Mouse (Mus musculus): ENCODE data around the gene Tlr2.

The Tlr2 gene

GRCm38 (mm10) chr3:83828145-83828611 lies 13.4 kb downstream of the Tlr2 start:
- DNase-seq (ENCODE audit: low read depth, low spot score): no peak

GRCm38 (mm10) chr3:83827684-83828083 lies 13.9 kb downstream of the Tlr2 start:
- DNase-seq (ENCODE audit: low read depth, low spot score): no peak

GRCm38 (mm10) chr3:83823774-83824173 lies 17.8 kb downstream of the Tlr2 start:
- no peak for DNase-seq (ENCODE audit: low read depth, low spot score)

GRCm38 (mm10) chr3:83816372-83816925 lies 25.1 kb downstream of the Tlr2 start:
- DNase-seq (ENCODE audit: low read depth, low spot score): no peak

DNA sequence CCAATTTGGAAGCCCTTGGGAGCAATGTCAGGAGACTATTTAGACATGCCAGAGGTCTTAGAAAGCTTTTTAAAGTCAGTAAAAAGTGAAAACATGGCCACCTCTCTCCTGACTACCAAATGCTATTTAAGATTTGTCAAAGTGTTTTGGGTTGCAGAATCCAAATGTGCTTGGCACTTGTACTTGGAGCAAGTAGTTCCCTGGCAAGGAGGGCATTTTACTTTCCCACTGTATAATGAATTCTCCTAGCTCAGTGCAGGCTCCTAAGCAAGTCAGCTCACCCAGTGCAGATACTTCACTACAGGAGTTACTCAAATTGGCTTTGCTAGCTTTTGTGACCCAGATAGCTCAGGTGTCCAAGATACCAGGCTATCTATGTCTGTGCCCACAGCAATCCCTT lies 28.7 kb downstream of the Tlr2 start:
- no peak for DNase-seq (ENCODE audit: low read depth, low spot score)

DNA sequence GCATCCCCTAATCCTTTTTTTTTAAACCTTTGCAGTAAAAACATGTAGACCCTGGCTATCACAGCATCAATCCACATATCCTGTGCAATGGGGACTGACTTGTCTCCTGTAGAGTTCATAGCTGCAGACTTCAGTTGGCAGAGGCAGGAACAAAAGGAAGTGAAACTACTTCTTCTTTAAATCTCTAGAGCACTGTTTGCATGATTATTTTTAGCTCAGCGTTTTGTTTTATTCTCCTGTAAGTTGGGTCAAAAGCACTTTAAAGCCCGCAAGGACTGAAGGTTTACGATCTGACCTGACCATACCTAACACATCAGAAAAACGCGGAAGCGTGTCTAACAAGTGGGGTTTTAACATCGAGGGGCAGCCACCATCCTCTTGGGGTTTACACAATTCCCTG lies 29.6 kb downstream of the Tlr2 start:
- no peak for DNase-seq (ENCODE audit: low read depth, low spot score)

GRCm38 (mm10) chr3:83808483-83808882 lies 33.1 kb downstream of the Tlr2 start:
- DNase-seq (ENCODE audit: low read depth, low spot score): no peak

DNA sequence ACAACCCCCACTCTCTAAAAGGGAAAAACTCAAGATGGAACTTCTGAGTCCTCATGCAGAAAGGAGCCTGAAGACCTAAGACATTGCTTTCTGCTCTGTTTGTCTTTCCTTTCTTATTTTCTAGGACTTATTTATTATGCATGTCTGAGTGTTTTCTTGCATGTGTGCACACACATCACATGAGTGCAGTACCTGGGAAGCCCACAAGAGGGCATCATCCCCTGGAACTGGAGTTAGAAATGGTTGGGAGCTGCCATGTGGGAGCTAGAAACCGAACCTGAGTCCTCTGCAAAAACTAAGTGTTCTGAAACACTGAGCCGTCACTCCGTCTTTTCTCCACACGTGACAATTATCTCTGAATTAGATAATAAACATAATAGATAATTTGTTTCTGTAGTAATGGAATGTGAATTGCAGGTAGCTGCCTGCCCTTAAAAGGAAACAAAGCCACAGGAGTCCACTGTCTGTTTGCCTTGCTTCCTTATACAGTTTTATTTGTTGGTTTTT lies 39.9 kb downstream of the Tlr2 start:
- peak; percentile 13 for DNase-seq (ENCODE audit: low read depth, low spot score)

GRCm38 (mm10) chr3:83799486-83799885 lies 42.1 kb downstream of the Tlr2 start:
- no peak for DNase-seq (ENCODE audit: low read depth, low spot score)

GRCm38 (mm10) chr3:83797828-83798227 lies 43.7 kb downstream of the Tlr2 start:
- DNase-seq (ENCODE audit: low read depth, low spot score): no peak

DNA sequence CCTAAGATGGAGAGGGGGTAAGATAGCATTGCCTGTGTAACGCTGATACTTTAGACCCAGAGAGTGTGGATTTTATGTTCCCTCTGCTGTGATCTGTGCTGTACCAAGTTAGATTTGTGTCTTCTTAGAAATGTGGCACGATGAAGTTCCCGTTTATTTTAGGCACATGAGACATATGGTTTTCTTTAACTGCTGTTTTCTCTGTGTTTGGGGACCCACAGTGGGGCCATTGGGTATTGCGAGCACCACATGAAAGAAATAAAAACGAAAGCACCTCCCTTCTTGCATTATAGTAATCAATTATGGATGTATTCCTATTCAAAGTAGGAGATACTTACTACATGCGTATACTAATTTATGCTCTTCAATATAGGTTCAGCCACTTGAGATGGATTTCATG lies 44.5 kb downstream of the Tlr2 start:
- no peak for DNase-seq (ENCODE audit: low read depth, low spot score)

DNA sequence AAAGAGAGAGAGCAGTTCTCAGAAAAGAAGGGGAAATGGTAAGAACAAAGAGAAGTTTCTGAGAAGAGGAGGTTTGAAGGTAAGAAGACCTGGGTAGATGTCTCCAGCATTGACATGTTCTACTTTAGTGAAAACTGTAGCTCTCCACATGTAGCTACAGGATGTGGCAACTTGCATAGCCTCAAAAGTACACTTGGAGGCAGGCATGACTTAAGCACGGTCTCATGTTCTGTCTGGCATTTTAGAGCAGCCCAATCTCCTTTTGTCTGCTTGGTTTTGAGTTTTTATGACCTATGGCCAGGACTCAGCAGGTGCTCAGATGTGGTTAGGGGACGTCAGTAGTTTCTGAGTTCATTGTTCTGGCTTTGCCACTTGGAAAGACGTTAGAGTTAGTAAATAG lies 50.1 kb downstream of the Tlr2 start:
- no peak for DNase-seq (ENCODE audit: low read depth, low spot score)

GRCm38 (mm10) chr3:83789651-83790451 lies 51.7 kb downstream of the Tlr2 start:
- no peak for DNase-seq (ENCODE audit: low read depth, low spot score)

GRCm38 (mm10) chr3:83787776-83788305 lies 53.7 kb downstream of the Tlr2 start:
- DNase-seq (ENCODE audit: low read depth, low spot score): no peak

DNA sequence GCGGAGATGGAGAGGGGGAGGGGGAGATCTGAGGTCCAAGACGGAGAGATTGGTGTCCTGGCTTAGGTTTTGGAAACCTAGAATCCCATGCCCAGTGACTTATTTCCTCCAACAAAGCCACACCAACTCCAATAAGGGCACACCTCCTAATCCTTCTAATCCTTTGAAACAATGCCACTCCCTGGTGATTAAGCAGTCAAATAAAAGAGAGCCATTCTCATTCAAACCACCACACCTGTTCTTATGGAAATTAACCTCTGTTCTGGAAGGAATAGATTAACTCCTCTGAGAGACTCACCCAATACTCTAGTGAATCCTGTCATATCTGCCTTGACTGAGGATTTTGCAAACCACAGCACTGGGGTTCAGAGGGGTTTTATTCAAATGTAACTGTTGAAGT lies 54.5 kb downstream of the Tlr2 start:
- no peak for DNase-seq (ENCODE audit: low read depth, low spot score)

Data from WW6 (cell line).